Mouse (Mus musculus): ENCODE results near the gene Tenm3. TPM values are rescaled to one million over a fixed set of nuclear protein-coding genes. Genes with fewer than 3 reads are reported as not detected.

The Tenm3 gene
- not detected in 2 replicates for total RNA-seq (2014; fragmentation: Nextera tagmentation)
- total RNA-seq (2017), result 0.11 and 0.12 TPM in 2 replicates
- polyA plus RNA-seq (2012), result 0.01 TPM in 1 of 2 replicates, not detected in the other

GRCm38 (mm10) chr8:48843931-48844285 is at the start of gene Tenm3:
TSS of gene Tenm3 (minus strand) at chr8:48843951.
- Histone ChIP-seq H3K4me3 (ENCODE audit: low read depth, low read length) (no peak within 1 kb of the TSS; the same call in 1 of the 2 replicates), H3K27me3 (ENCODE audit: insufficient read depth, low read length) (no peaks in the 10 kb centered on the region), H3K36me3 (replicated peaks) (no peaks in the 10 kb centered on the region), H3K4me1 (ENCODE audit: insufficient read depth, low read depth, low read length) (no peaks in the 10 kb centered on the region), H3K9me3 (replicated peaks) (peaks cover 40% of the 10 kb centered on the region)
- DNase-seq (ENCODE audit: low spot score), result no peak
- TF ChIP-seq GATA1 (IDR thresholded peaks at IDR 0.05; ENCODE audit: borderline replicate concordance, low read length), result no peak
- no peak for ATAC-seq (ENCODE audit: extremely low read depth, insufficient number of reproducible peaks, low FRiP score, poor library complexity, severe bottlenecking)

- H3K4me1 ChIP-seq (ENCODE audit: insufficient read depth, low read depth, low read length), result no peaks in the 10 kb centered on the region
- ATAC-seq (ENCODE audit: extremely low read depth, insufficient number of reproducible peaks, low FRiP score, poor library complexity, severe bottlenecking), result no peak
- peaks cover 3% of the 10 kb centered on the region for H3K9me3 ChIP-seq (replicated peaks)
- DNase-seq (ENCODE audit: low spot score), result no peak
- no peaks in the 10 kb centered on the region for H3K27me3 ChIP-seq (ENCODE audit: insufficient read depth, low read length)
- H3K4me3 ChIP-seq (ENCODE audit: low read depth, low read length), result no peak overlapping the region
- no peak for TF ChIP-seq CTCF (IDR thresholded peaks at IDR 0.05; ENCODE audit: low read depth, low read length)
- no peak for TF ChIP-seq GATA1 (IDR thresholded peaks at IDR 0.05; ENCODE audit: borderline replicate concordance, low read length)
- no peak for TF ChIP-seq GATA2 (IDR thresholded peaks at IDR 0.05; ENCODE audit: borderline replicate concordance, low read depth, low read length)
- TF ChIP-seq TAL1 (conservative IDR thresholded peaks at IDR 0.05; ENCODE audit: low read depth, low read length), result no peak
- TF ChIP-seq POLR2AphosphoS5 (IDR thresholded peaks at IDR 0.05; ENCODE audit: insufficient replicate concordance, low read depth, low read length), result no peak
- no peaks in the 10 kb centered on the region for H3K36me3 ChIP-seq (replicated peaks)
Measured at GRCm38 (mm10) chr8:48890216-48890765, 46.5 kb upstream of the Tenm3 start.

- TF ChIP-seq TAL1 (conservative IDR thresholded peaks at IDR 0.05; ENCODE audit: low read depth, low read length) (no peak), CTCF (IDR thresholded peaks at IDR 0.05; ENCODE audit: low read depth, low read length) (no peak), GATA2 (IDR thresholded peaks at IDR 0.05; ENCODE audit: borderline replicate concordance, low read depth, low read length) (no peak), POLR2AphosphoS5 (IDR thresholded peaks at IDR 0.05; ENCODE audit: insufficient replicate concordance, low read depth, low read length) (no peak), GATA1 (IDR thresholded peaks at IDR 0.05; ENCODE audit: borderline replicate concordance, low read length) (no peak)
Measured at GRCm38 (mm10) chr8:48884270-48884669, 40.5 kb upstream of the Tenm3 start.

GRCm38 (mm10) chr8:48880585-48880984 is 36.8 kb upstream of the Tenm3 start:
- no peak for ATAC-seq (ENCODE audit: extremely low read depth, insufficient number of reproducible peaks, low FRiP score, poor library complexity, severe bottlenecking)
- Histone ChIP-seq H3K4me1 (ENCODE audit: insufficient read depth, low read depth, low read length) (no peaks in the 10 kb centered on the region), H3K9me3 (replicated peaks) (peaks cover 25% of the 10 kb centered on the region), H3K36me3 (replicated peaks) (no peaks in the 10 kb centered on the region), H3K4me3 (ENCODE audit: low read depth, low read length) (no peak overlapping the region), H3K27me3 (ENCODE audit: insufficient read depth, low read length) (no peaks in the 10 kb centered on the region)
- DNase-seq (ENCODE audit: low spot score), result no peak
- no peak for TF ChIP-seq CTCF (IDR thresholded peaks at IDR 0.05; ENCODE audit: low read depth, low read length)
- no peak for TF ChIP-seq GATA1 (IDR thresholded peaks at IDR 0.05; ENCODE audit: borderline replicate concordance, low read length)
- no peak for TF ChIP-seq POLR2AphosphoS5 (IDR thresholded peaks at IDR 0.05; ENCODE audit: insufficient replicate concordance, low read depth, low read length)
- no peak for TF ChIP-seq TAL1 (conservative IDR thresholded peaks at IDR 0.05; ENCODE audit: low read depth, low read length)
- no peak for TF ChIP-seq GATA2 (IDR thresholded peaks at IDR 0.05; ENCODE audit: borderline replicate concordance, low read depth, low read length)

More at GRCm38 (mm10) chr8:48884270-48884669, 40.5 kb upstream of the Tenm3 start:
- DNase-seq (ENCODE audit: low spot score), result no peak
- ATAC-seq (ENCODE audit: extremely low read depth, insufficient number of reproducible peaks, low FRiP score, poor library complexity, severe bottlenecking), result no peak
- H3K4me3 ChIP-seq (ENCODE audit: low read depth, low read length), result no peak overlapping the region
- peaks cover 19% of the 10 kb centered on the region for H3K9me3 ChIP-seq (replicated peaks)
- H3K27me3 ChIP-seq (ENCODE audit: insufficient read depth, low read length), result no peaks in the 10 kb centered on the region
- no peaks in the 10 kb centered on the region for H3K36me3 ChIP-seq (replicated peaks)
- no peaks in the 10 kb centered on the region for H3K4me1 ChIP-seq (ENCODE audit: insufficient read depth, low read depth, low read length)

- ATAC-seq (ENCODE audit: extremely low read depth, insufficient number of reproducible peaks, low FRiP score, poor library complexity, severe bottlenecking) (no peak), DNase-seq (ENCODE audit: low spot score) (no peak)
- H3K36me3 ChIP-seq (replicated peaks), result no peaks in the 10 kb centered on the region
- TF ChIP-seq TAL1 (conservative IDR thresholded peaks at IDR 0.05; ENCODE audit: low read depth, low read length) (no peak), GATA2 (IDR thresholded peaks at IDR 0.05; ENCODE audit: borderline replicate concordance, low read depth, low read length) (no peak), POLR2AphosphoS5 (IDR thresholded peaks at IDR 0.05; ENCODE audit: insufficient replicate concordance, low read depth, low read length) (no peak), CTCF (IDR thresholded peaks at IDR 0.05; ENCODE audit: low read depth, low read length) (no peak), GATA1 (IDR thresholded peaks at IDR 0.05; ENCODE audit: borderline replicate concordance, low read length) (no peak)
- H3K27me3 ChIP-seq (ENCODE audit: insufficient read depth, low read length), result no peaks in the 10 kb centered on the region
- H3K4me3 ChIP-seq (ENCODE audit: low read depth, low read length), result no peak overlapping the region
- no peaks in the 10 kb centered on the region for H3K4me1 ChIP-seq (ENCODE audit: insufficient read depth, low read depth, low read length)
- peaks cover 10% of the 10 kb centered on the region; the same call in 1 of the 2 replicates for H3K9me3 ChIP-seq (replicated peaks)
Measured at GRCm38 (mm10) chr8:48865972-48866371, 22.2 kb upstream of the Tenm3 start.

- no peaks in the 10 kb centered on the region for H3K27me3 ChIP-seq (ENCODE audit: insufficient read depth, low read length)
- ATAC-seq (ENCODE audit: extremely low read depth, insufficient number of reproducible peaks, low FRiP score, poor library complexity, severe bottlenecking) (no peak), DNase-seq (ENCODE audit: low spot score) (no peak)
- H3K9me3 ChIP-seq (replicated peaks), result peaks cover 10% of the 10 kb centered on the region; the same call in 1 of the 2 replicates
- H3K4me3 ChIP-seq (ENCODE audit: low read depth, low read length), result no peak overlapping the region
- no peaks in the 10 kb centered on the region for H3K4me1 ChIP-seq (ENCODE audit: insufficient read depth, low read depth, low read length)
- H3K36me3 ChIP-seq (replicated peaks), result no peaks in the 10 kb centered on the region
- TF ChIP-seq GATA2 (IDR thresholded peaks at IDR 0.05; ENCODE audit: borderline replicate concordance, low read depth, low read length) (no peak), GATA1 (IDR thresholded peaks at IDR 0.05; ENCODE audit: borderline replicate concordance, low read length) (no peak), POLR2AphosphoS5 (IDR thresholded peaks at IDR 0.05; ENCODE audit: insufficient replicate concordance, low read depth, low read length) (no peak), TAL1 (conservative IDR thresholded peaks at IDR 0.05; ENCODE audit: low read depth, low read length) (no peak), CTCF (IDR thresholded peaks at IDR 0.05; ENCODE audit: low read depth, low read length) (no peak)
Measured at GRCm38 (mm10) chr8:48865485-48865884, 21.7 kb upstream of the Tenm3 start.

Measured in G1E (cell line).